Mouse (Mus musculus) limb, embryonic 11.5 days (tissue): ENCODE results near the gene Hyls1. TPM values are rescaled to one million over a fixed set of nuclear protein-coding genes. Genes with fewer than 3 reads are reported as not detected.
A peak's percentile ranks its signal among the peaks of the same experiment; 100 is the strongest.

Experiments
- ATAC-seq: fragments of 200-750 bp; cut with Nextera tagmentation; 2 replicates; pipeline ENCODE4 v1.8.0; 2017; ENCODE audit warnings: low read depth; ENCODE audit not compliant: insufficient number of reproducible peaks, low FRiP score, low TSS enrichment
- DNase-seq: peaks from one replicate; pipeline ENCODE4 v3.0.0-alpha.2; 2015; ENCODE audit warnings: low spot score
- H3K27ac ChIP-seq: fragments of 300-500 bp; sonication (generic); replicated peaks from 2 replicates; pipeline ENCODE4 v1.5.1; 2014; ENCODE audit warnings: low read depth, mild to moderate bottlenecking, low read length
- H3K27me3 ChIP-seq: fragments of 300-500 bp; sonication (generic); 2 replicates; pipeline ENCODE4 v1.6.1; 2014; ENCODE audit warnings: mild to moderate bottlenecking, low read length, mixed read lengths; ENCODE audit not compliant: control insufficient read depth, insufficient read depth
- H3K36me3 ChIP-seq: fragments of 300-500 bp; sonication (generic); 2 replicates; pipeline ENCODE4 v1.6.1; 2014; ENCODE audit warnings: mild to moderate bottlenecking, low read length, moderate library complexity, mixed read lengths; ENCODE audit not compliant: control insufficient read depth, insufficient read depth
- H3K4me1 ChIP-seq: fragments of 300-500 bp; sonication (generic); 2 replicates; pipeline ENCODE4 v1.6.1; 2014; ENCODE audit warnings: low read length, mixed read lengths; ENCODE audit not compliant: control insufficient read depth, insufficient read depth
- H3K4me2 ChIP-seq: fragments of 300-500 bp; sonication (generic); 2 replicates; pipeline ENCODE4 v1.6.1; 2014; ENCODE audit warnings: low read depth, mild to moderate bottlenecking, moderate library complexity; ENCODE audit not compliant: severe bottlenecking
- H3K4me3 ChIP-seq: fragments of 300-500 bp; sonication (generic); 2 replicates; pipeline ENCODE4 v1.5.1; 2014; ENCODE audit warnings: low read depth, low read length
- H3K9ac ChIP-seq: fragments of 300-500 bp; sonication (generic); 2 replicates; pipeline ENCODE4 v1.6.1; 2014; ENCODE audit warnings: mild to moderate bottlenecking, low read length
- H3K9me3 ChIP-seq: fragments of 300-500 bp; sonication (generic); 2 replicates; pipeline ENCODE4 v1.6.1; 2016; ENCODE audit warnings: low read length; ENCODE audit not compliant: control insufficient read depth
- WGBS: fragments of 180-500 bp; shearing (Covaris S2); extraction: QIAGEN DNeasy Blood & Tissue Kit; methylation state at CpG from one replicate; pipeline ENCODE4 v1.1.7; 2014; 5-methylcytosine and 5-hydroxymethylcytosine counted together
- polyA plus RNA-seq: library from polyadenylated mRNA; unstranded; fragments of >200 nt; fragmentation: Nextera tagmentation; extraction: Ambion mirVana; gene quantifications from 2 replicates; pipeline ENCODE4 v1.2.1, GENCODE M21; 2014

Hyls1 gene
- polyA plus RNA-seq, 1 experiment from 2014 or later, result 23.8 TPM

DNA sequence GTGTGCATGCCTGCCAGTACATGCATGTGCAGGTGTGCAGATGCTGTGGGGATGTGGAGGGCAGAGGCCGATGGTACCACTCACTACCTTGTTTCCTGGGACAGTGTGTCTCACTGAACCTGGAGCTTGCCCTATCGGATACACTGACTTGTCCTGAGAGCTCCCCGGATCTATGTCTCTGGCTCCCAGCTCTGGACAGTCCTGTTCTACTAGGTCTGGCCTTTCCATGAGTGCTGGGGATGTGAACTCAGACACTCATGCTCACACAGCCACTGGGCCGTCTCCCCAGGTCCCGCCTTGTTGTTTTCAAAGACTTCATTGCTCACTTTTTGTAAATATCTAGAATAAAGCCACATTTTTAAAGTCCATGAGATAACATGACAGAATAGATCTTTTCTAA lies 29.2 kb downstream of the Hyls1 start:
- H3K27me3 ChIP-seq, result no peaks in the 10 kb centered on the region
- H3K9ac ChIP-seq, result no peak overlapping the region
- no peak overlapping the region for H3K4me2 ChIP-seq
- H3K4me3 ChIP-seq, result no peak overlapping the region
- DNase-seq, result no peak
- ATAC-seq, result no peak
- no peaks in the 10 kb centered on the region for H3K4me1 ChIP-seq
- H3K9me3 ChIP-seq, result no peaks in the 10 kb centered on the region
- no peak overlapping the region for H3K27ac ChIP-seq
- WGBS, result 79% methylated on average over 5 of the region's 5 CpGs
- H3K36me3 ChIP-seq, result no peaks in the 10 kb centered on the region

DNA sequence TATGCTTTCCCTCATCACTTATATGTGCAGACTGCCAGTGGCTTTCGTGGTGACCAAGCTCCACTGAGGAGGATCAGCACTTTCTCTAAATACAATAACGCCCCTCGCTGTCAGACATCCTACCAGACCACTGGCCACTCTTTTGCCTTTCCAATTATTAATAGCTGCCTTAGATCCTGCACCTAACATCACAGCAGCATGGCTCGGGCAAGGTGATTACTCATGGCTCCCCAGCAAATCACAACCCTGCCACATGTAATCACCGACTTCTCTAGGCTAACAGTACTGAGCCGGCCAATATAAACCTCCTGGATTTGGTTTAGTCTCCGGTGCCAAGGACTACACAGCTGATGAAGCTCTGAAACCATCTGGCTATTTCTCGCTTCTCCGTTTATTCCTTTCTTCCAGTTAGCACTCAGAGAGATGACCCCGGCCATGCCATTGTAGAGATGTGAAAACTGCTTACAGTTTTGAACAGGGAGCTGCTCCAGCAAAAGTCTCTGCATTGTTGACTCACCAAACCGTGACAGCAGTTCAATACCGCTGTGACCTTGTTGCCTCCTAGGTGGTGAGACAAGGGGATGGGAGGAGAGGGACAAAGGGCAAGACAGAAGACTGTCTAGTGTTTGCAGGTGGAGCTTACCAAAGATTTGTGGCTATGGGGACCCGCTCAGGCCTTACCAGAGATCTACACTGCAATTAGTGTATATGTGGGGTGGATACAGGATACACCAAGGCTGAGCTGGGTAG lies 31.0 kb downstream of the Hyls1 start:
- WGBS, result 85% methylated on average over 13 of the region's 13 CpGs
- Histone ChIP-seq H3K4me3 (no peak overlapping the region), H3K27ac (no peak overlapping the region), H3K27me3 (no peaks in the 10 kb centered on the region), H3K4me1 (peaks cover 4% of the 10 kb centered on the region; the same call in 1 of the 2 replicates), H3K36me3 (no peaks in the 10 kb centered on the region), H3K9me3 (no peaks in the 10 kb centered on the region), H3K9ac (no peak overlapping the region), H3K4me2 (no peak overlapping the region)
- ATAC-seq (no peak), DNase-seq (no peak)

DNA sequence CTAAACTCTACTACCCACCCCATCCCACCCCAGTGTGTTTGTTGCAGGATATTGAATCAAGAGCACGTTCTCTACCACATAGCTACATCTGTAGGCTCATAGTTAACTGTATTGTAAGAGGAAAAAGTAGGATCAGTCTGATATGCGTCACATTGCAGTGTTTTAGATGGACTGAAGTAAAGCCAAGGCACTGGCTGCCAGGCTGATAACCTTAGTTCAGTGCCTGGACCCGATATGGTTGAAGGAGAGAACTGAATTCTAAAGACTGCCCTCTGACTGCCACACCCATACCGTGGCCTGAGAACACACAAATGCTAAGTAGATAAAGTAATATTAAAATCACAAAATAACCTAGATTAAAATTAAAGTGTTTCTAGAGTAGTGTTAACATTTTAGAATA lies 34.3 kb downstream of the Hyls1 start:
- no peak overlapping the region for H3K9ac ChIP-seq
- DNase-seq (no peak), ATAC-seq (no peak)
- H3K4me3 ChIP-seq, result no peak overlapping the region
- H3K36me3 ChIP-seq, result no peaks in the 10 kb centered on the region
- H3K4me2 ChIP-seq, result no peak overlapping the region
- no peak overlapping the region for H3K27ac ChIP-seq
- H3K4me1 ChIP-seq, result peaks cover 8% of the 10 kb centered on the region
- no peaks in the 10 kb centered on the region for H3K9me3 ChIP-seq
- WGBS, result 85% methylated on average over 4 of the region's 4 CpGs
- no peaks in the 10 kb centered on the region for H3K27me3 ChIP-seq

DNA sequence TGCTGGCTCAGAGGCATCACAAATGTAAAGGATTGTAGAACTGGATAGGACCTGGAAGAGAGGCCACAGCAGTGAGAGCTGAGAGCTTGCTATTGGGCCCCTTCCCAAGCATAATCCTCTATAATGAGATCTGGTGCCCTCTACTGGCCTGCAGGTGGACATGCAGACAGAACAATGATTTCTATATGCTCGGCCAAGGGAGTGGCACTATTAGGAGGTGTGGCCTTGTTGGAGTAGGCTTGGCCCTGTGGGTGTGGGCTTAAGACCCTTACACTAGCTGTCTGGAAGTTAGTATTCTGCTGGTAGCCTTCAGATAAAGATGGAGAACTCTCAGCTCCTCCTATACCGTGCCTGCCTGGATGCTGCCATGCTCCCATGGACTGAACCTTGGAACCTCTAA lies 35.1 kb downstream of the Hyls1 start:
- no peak overlapping the region for H3K9ac ChIP-seq
- no peak overlapping the region for H3K4me3 ChIP-seq
- H3K27me3 ChIP-seq, result no peaks in the 10 kb centered on the region
- H3K9me3 ChIP-seq, result no peaks in the 10 kb centered on the region
- 1% methylated on average over 2 of the region's 2 CpGs for WGBS
- H3K36me3 ChIP-seq, result no peaks in the 10 kb centered on the region
- no peak overlapping the region for H3K4me2 ChIP-seq
- peaks cover 13% of the 10 kb centered on the region for H3K4me1 ChIP-seq
- peak; percentile 81 for DNase-seq
- ATAC-seq, result peak; percentile 76
- H3K27ac ChIP-seq, result no peak overlapping the region

DNA sequence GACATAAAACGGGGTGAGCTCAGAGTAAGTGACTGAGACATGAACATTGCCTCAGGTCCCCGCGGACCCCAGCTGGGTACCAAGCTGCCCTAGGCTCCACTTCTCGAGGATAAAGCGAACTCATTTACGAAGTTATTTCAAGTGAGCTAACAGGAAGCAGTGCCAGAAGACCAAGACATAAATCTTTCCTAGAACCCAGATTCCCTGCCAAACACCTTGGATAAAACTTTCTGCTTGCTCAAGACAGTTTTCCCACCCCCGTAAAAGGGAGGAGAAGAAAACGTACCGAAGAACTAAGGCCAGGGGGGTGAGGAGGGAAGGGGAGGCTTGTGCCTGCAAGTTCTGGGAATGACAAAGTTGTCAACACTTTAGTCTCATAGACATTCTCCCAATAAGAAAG lies 36.9 kb downstream of the Hyls1 start:
- no peak overlapping the region for H3K4me2 ChIP-seq
- H3K36me3 ChIP-seq, result no peaks in the 10 kb centered on the region
- ATAC-seq (peak; percentile 27; the same call in 1 of the 2 replicates), DNase-seq (peak; percentile 39)
- peak overlapping the region; percentile 9 for H3K27ac ChIP-seq
- peaks cover 27% of the 10 kb centered on the region for H3K4me1 ChIP-seq
- H3K4me3 ChIP-seq, result no peak overlapping the region
- WGBS, result 10% methylated on average over 9 of the region's 9 CpGs
- no peaks in the 10 kb centered on the region for H3K9me3 ChIP-seq
- no peak overlapping the region for H3K9ac ChIP-seq
- H3K27me3 ChIP-seq, result no peaks in the 10 kb centered on the region

DNA sequence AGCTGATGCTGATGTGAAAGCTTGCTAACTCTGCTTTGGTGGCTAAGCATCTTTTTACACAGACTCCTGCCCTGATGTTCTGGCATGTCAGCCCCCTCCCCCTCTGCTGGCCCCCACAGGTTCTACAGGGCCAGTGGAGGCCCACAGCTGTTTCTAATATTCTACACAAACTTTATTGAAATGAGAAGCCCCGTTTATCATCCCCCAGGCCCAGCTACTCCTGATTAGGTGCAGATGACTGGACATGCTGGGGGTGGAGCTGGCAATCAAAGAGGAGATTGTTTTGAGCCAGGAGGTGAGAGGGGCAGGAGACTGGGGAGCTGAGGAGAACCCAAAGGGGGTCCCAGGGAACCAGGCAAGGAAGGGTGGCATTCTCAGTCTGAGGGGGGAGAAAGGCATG lies 40.4 kb downstream of the Hyls1 start:
- Histone ChIP-seq H3K4me1 (peaks cover 24% of the 10 kb centered on the region), H3K9me3 (no peaks in the 10 kb centered on the region), H3K36me3 (no peaks in the 10 kb centered on the region), H3K27ac (peak overlapping the region; percentile 9; the same call in 1 of the 2 replicates), H3K27me3 (no peaks in the 10 kb centered on the region), H3K9ac (no peak overlapping the region), H3K4me3 (no peak overlapping the region), H3K4me2 (0 out of 2 replicates have a peak overlapping the region, but pooled peaks have one; percentile 15)
- peak; percentile 82 for DNase-seq
- WGBS, result 0% methylated on average over 1 of the region's 1 CpGs
- ATAC-seq, result peak; percentile 73

DNA sequence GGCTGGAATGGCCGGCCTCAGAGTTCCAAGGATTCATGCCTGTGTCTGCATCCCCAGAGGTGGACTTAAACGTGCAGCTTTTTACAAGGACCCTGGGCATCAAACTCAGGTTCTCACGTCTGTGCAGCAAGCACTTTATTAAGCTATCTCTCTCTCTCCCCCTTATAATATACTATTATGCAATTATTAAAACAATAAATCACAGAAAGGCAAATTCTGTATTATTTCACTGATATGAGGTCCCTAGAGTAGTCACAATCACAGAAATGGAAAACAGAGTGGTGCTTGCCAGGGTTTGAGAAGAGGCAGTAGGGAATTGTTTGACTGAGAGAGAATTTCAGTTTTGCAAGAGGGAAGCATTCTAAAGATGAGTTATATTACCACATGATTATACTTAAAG lies 41.1 kb downstream of the Hyls1 start:
- no peak overlapping the region for H3K4me2 ChIP-seq
- no peak overlapping the region for H3K9ac ChIP-seq
- ATAC-seq, result no peak
- 17% methylated on average over 3 of the region's 3 CpGs for WGBS
- H3K27ac ChIP-seq, result no peak overlapping the region
- H3K9me3 ChIP-seq, result no peaks in the 10 kb centered on the region
- peaks cover 26% of the 10 kb centered on the region for H3K4me1 ChIP-seq
- no peaks in the 10 kb centered on the region for H3K36me3 ChIP-seq
- H3K4me3 ChIP-seq, result no peak overlapping the region
- DNase-seq, result no peak
- H3K27me3 ChIP-seq, result no peaks in the 10 kb centered on the region

DNA sequence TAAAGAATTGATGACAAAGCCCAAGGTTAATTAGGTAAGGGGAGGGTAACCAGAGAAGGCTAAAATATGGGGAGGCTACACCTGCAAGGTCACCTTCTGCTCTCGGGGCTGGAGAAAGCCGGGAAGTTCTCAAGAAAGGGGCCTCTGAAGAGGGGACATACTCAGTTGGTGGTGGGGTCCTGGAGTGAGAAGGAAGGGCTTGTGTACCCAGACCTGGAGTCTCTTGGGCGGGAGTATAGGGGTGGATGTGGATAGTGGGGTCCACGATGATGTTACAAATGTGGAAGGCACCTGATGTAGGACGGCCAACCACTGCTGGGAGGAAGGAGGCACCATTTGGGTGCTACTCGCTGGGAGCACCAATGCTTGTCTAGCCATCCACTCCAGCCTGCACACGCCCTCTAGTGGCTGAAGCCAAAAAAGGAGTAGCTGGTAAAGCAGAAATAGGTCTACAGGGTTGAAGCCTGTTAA lies 46.2 kb downstream of the Hyls1 start:
- H3K36me3 ChIP-seq, result no peaks in the 10 kb centered on the region
- H3K27ac ChIP-seq, result peak overlapping the region; percentile 50
- H3K4me2 ChIP-seq, result no peak overlapping the region
- H3K4me3 ChIP-seq, result no peak overlapping the region
- no peaks in the 10 kb centered on the region for H3K27me3 ChIP-seq
- ATAC-seq (peak; percentile 79), DNase-seq (peak; percentile 77)
- no peaks in the 10 kb centered on the region for H3K9me3 ChIP-seq
- peaks cover 26% of the 10 kb centered on the region for H3K4me1 ChIP-seq
- no peak overlapping the region for H3K9ac ChIP-seq
- WGBS, result 19% methylated on average over 7 of the region's 7 CpGs
